7 mouse cellular contexts compared by ENCODE assay signal in the genomic region with DNA sequence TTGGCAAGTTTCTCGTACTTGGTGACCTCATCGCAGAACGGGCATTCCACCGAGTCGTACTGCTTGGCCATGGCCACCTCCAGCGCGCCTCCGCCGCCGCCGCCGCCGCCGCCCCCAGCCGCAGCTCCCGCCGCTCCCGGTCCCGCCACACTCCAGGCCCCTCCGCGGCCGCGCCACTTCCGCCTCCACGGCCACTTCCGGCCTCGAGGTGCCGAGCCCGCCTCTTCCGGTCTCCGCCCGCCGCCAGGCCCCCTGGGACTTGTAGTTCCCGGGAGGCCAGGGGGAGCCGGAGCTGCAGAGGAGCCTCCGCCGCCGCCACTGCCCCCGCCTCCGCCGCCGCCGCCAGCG. TPM values are rescaled to one million over a fixed set of nuclear protein-coding genes. Genes with fewer than 3 reads are reported as not detected.
A peak's percentile ranks its signal among the peaks of the same experiment; 100 is the strongest.
DNase-seq lines count a peak whose midpoint lies in the region; ATAC-seq lines count a peak whose summit lies in the region.

No protein-coding gene starts in this region.

- H3K9ac ChIP-seq in intestine, embryonic 15.5 days = peak overlapping the region; percentile 75
- H3K9ac ChIP-seq in limb, embryonic 11.5 days (ENCODE audit: low read length) = peak overlapping the region; percentile 78
- peak overlapping the region; percentile 95 for H3K9ac ChIP-seq in midbrain, embryonic 13.5 days (replicated peaks)

- DNase-seq in adrenal gland, adult 8-10 months = peak; percentile 90
- peak; percentile 96 for DNase-seq in embryo, embryonic 11 days
- peak; percentile 94 for DNase-seq in gastrocnemius, postnatal 25 days
- peak; percentile 98 for DNase-seq in limb, embryonic 11.5 days (ENCODE audit: low spot score)
- DNase-seq in spleen, adult 18-20 months = peak; percentile 93 to 97

- H3K4me1 ChIP-seq in intestine, embryonic 15.5 days (replicated peaks) = peaks cover 26% of the 10 kb centered on the region
- peaks cover 13% of the 10 kb centered on the region; the same call in 1 of the 2 replicates for H3K4me1 ChIP-seq in limb, embryonic 11.5 days (ENCODE audit: control insufficient read depth, insufficient read depth, low read length)
- H3K4me1 ChIP-seq in midbrain, embryonic 13.5 days (replicated peaks) = peaks cover 23% of the 10 kb centered on the region

- no peaks in the 10 kb centered on the region for H3K9me3 ChIP-seq in intestine, embryonic 15.5 days
- H3K9me3 ChIP-seq in limb, embryonic 11.5 days (ENCODE audit: control insufficient read depth, low read length) = no peaks in the 10 kb centered on the region; the same call in 1 of the 2 replicates
- no peaks in the 10 kb centered on the region for H3K9me3 ChIP-seq in midbrain, embryonic 13.5 days

- WGBS in intestine, embryonic 15.5 days = under 1% methylated on average over 39 of the region's 44 CpGs
- under 1% methylated on average over 42 of the region's 44 CpGs for WGBS in limb, embryonic 11.5 days
- 0% methylated on average over 38 of the region's 44 CpGs for WGBS in midbrain, embryonic 13.5 days

- peak overlapping the region; percentile 98 for H3K27ac ChIP-seq in intestine, embryonic 15.5 days
- H3K27ac ChIP-seq in limb, embryonic 11.5 days (replicated peaks; ENCODE audit: low read depth, low read length) = peak overlapping the region; percentile 92
- peak overlapping the region; percentile 99 for H3K27ac ChIP-seq in midbrain, embryonic 13.5 days

- peaks cover 25% of the 10 kb centered on the region for H3K36me3 ChIP-seq in intestine, embryonic 15.5 days
- peaks cover 17% of the 10 kb centered on the region; the same call in 1 of the 2 replicates for H3K36me3 ChIP-seq in limb, embryonic 11.5 days (ENCODE audit: control insufficient read depth, insufficient read depth, low read length)
- peaks cover 36% of the 10 kb centered on the region for H3K36me3 ChIP-seq in midbrain, embryonic 13.5 days

- peak overlapping the region; percentile 79 for H3K4me2 ChIP-seq in intestine, embryonic 15.5 days (replicated peaks)
- peak overlapping the region; percentile 77 for H3K4me2 ChIP-seq in limb, embryonic 11.5 days (ENCODE audit: low read depth, severe bottlenecking)
- peak overlapping the region; percentile 100 for H3K4me2 ChIP-seq in midbrain, embryonic 13.5 days (replicated peaks)

- H3K27me3 ChIP-seq in intestine, embryonic 15.5 days (replicated peaks) = no peaks in the 10 kb centered on the region
- H3K27me3 ChIP-seq in limb, embryonic 11.5 days (ENCODE audit: control insufficient read depth, insufficient read depth, low read length) = no peaks in the 10 kb centered on the region
- no peaks in the 10 kb centered on the region for H3K27me3 ChIP-seq in midbrain, embryonic 13.5 days

- peak; percentile 92 for ATAC-seq in intestine, embryonic 15.5 days
- peak; percentile 83 for ATAC-seq in limb, embryonic 11.5 days (ENCODE audit: insufficient number of reproducible peaks, low FRiP score, low TSS enrichment, low read depth)
- peak; percentile 91 for ATAC-seq in midbrain, embryonic 13.5 days

- H3K4me3 ChIP-seq in intestine, embryonic 15.5 days (replicated peaks) = peak overlapping the region; percentile 89
- peak overlapping the region; percentile 85 for H3K4me3 ChIP-seq in limb, embryonic 11.5 days (ENCODE audit: low read depth, low read length)
- peak overlapping the region; percentile 97 for H3K4me3 ChIP-seq in midbrain, embryonic 13.5 days (replicated peaks)

RNA-seq across cellular contexts. Expression of gene Cdk9, which starts 0.3 kb away (rescaled TPM):
- total RNA-seq in adrenal gland, adult 8-10 months (2022) = 100 to 1,000 TPM in 1 of 4 experiments, 10 to 100 TPM in 3; 80.8 to 110 (median 92.1) TPM
- 10 to 100 TPM; 17.2 to 20.0 TPM for total RNA-seq in gastrocnemius, postnatal 25 days (2021)
- polyA plus RNA-seq in intestine, embryonic 15.5 days (2015; fragmentation: Nextera tagmentation; extraction: Ambion mirVana) = 95.7 and 99.6 TPM in 2 replicates
- 98.3 and 101 TPM in 2 replicates for polyA plus RNA-seq in limb, embryonic 11.5 days (2014; fragmentation: Nextera tagmentation; extraction: Ambion mirVana)
- 78.5 and 84.5 TPM in 2 replicates for polyA plus RNA-seq in midbrain, embryonic 13.5 days (2015; fragmentation: Nextera tagmentation; extraction: Ambion mirVana)

RNA-seq across cellular contexts. Expression of gene Sh2d3c, which starts 8.3 kb away (rescaled TPM):
- 10 to 100 TPM; 12.4 to 23.9 (median 18.0) TPM for total RNA-seq in adrenal gland, adult 8-10 months (2022)
- total RNA-seq in gastrocnemius, postnatal 25 days (2021) = 1 to 10 TPM; 4.2 to 8.4 TPM
- polyA plus RNA-seq in intestine, embryonic 15.5 days (2015; fragmentation: Nextera tagmentation; extraction: Ambion mirVana) = 27.8 and 28.6 TPM in 2 replicates
- polyA plus RNA-seq in limb, embryonic 11.5 days (2014; fragmentation: Nextera tagmentation; extraction: Ambion mirVana) = 12.2 and 13.1 TPM in 2 replicates
- polyA plus RNA-seq in midbrain, embryonic 13.5 days (2015; fragmentation: Nextera tagmentation; extraction: Ambion mirVana) = 37.8 and 40.7 TPM in 2 replicates

RNA-seq across cellular contexts. Expression of gene Fpgs, which starts 8.6 kb away (rescaled TPM):
- 10 to 100 TPM; 10.8 to 22.2 (median 18.7) TPM for total RNA-seq in adrenal gland, adult 8-10 months (2022)
- total RNA-seq in gastrocnemius, postnatal 25 days (2021) = 1 to 10 TPM; 3.9 to 4.7 TPM
- polyA plus RNA-seq in intestine, embryonic 15.5 days (2015; fragmentation: Nextera tagmentation; extraction: Ambion mirVana) = 30.1 and 35.5 TPM in 2 replicates
- polyA plus RNA-seq in limb, embryonic 11.5 days (2014; fragmentation: Nextera tagmentation; extraction: Ambion mirVana) = 22.1 and 23.2 TPM in 2 replicates
- polyA plus RNA-seq in midbrain, embryonic 13.5 days (2015; fragmentation: Nextera tagmentation; extraction: Ambion mirVana) = 16.5 and 16.6 TPM in 2 replicates

RNA-seq across cellular contexts. Expression of gene 6330409D20Rik, which starts 28.3 kb away (rescaled TPM):
- total RNA-seq in adrenal gland, adult 8-10 months (2022) = not detected
- not detected for total RNA-seq in gastrocnemius, postnatal 25 days (2021)
- 0.13 and 0.34 TPM in 2 replicates for polyA plus RNA-seq in intestine, embryonic 15.5 days (2015; fragmentation: Nextera tagmentation; extraction: Ambion mirVana)
- 0.13 TPM in 1 of 2 replicates, not detected in the other for polyA plus RNA-seq in limb, embryonic 11.5 days (2014; fragmentation: Nextera tagmentation; extraction: Ambion mirVana)
- 3.9 TPM in 2 replicates for polyA plus RNA-seq in midbrain, embryonic 13.5 days (2015; fragmentation: Nextera tagmentation; extraction: Ambion mirVana)

RNA-seq across cellular contexts. Expression of gene Tor2a, which starts 44.5 kb away (rescaled TPM):
- total RNA-seq in adrenal gland, adult 8-10 months (2022) = 10 to 100 TPM; 22.6 to 31.1 (median 28.5) TPM
- total RNA-seq in gastrocnemius, postnatal 25 days (2021) = 1 to 10 TPM; 4.9 to 5.7 TPM
- 61.4 and 64.2 TPM in 2 replicates for polyA plus RNA-seq in intestine, embryonic 15.5 days (2015; fragmentation: Nextera tagmentation; extraction: Ambion mirVana)
- 58.5 and 60.2 TPM in 2 replicates for polyA plus RNA-seq in limb, embryonic 11.5 days (2014; fragmentation: Nextera tagmentation; extraction: Ambion mirVana)
- 48.0 and 52.6 TPM in 2 replicates for polyA plus RNA-seq in midbrain, embryonic 13.5 days (2015; fragmentation: Nextera tagmentation; extraction: Ambion mirVana)

Comparison
In these comparisons a context has a peak if more than half of its experiments do, and no peak if none do; other contexts are left out.
1. Peak in every context shown above with its lines: DNase-seq, ATAC-seq, H3K4me3 ChIP-seq and H3K27ac ChIP-seq.